Mouse (Mus musculus) testis, adult 2 months (tissue): ENCODE data around the gene Ctxn1.

Experiments used
- CTCF ChIP-seq: fragments of 200-500 bp; IDR thresholded peaks from 2 replicates; pipeline ENCODE4 v1.5.1; 2012; ENCODE audit warnings: low read depth, mild to moderate bottlenecking, inconsistent platforms, low read length, moderate library complexity; ENCODE audit not compliant: control insufficient read depth, insufficient read depth, insufficient replicate concordance
- POLR2A ChIP-seq: fragments of 200-500 bp; IDR thresholded peaks from 2 replicates; pipeline ENCODE4 v1.6.1; 2012; ENCODE audit warnings: low read depth, mild to moderate bottlenecking, inconsistent platforms, low read length, moderate library complexity; ENCODE audit not compliant: control insufficient read depth

- TF ChIP-seq POLR2A, result no peak
- no peak for TF ChIP-seq CTCF
These were observed 2.2 kb downstream of the Ctxn1 start for GRCm38 (mm10) chr8:4256911-4257310.
